Mouse (Mus musculus) left cerebral cortex, postnatal 25 days (tissue): ENCODE measurements around the gene Tspan9. TPM values are rescaled to one million over a fixed set of nuclear protein-coding genes. Genes with fewer than 3 reads are reported as not detected.

Source experiments
- DNase-seq, 2 experiments: peaks; one replicate each; pipeline ENCODE4 v3.0.0; 2022; ENCODE audit warnings: low spot score in 2 of 2, mixed read lengths in 1 of 2
- intact Hi-C: fragments of 180-260 bp; cut with DNase I; formaldehyde crosslinking; loops from one replicate; pipeline ENCODE4 v1.15.1; 2025
- total RNA-seq, 2 experiments: library from RNA; stranded (reverse); gene quantifications; 2 replicates each; pipeline ENCODE4 v1.2.3; 2021

The Tspan9 gene
- total RNA-seq, 2 experiments from 2014 or later, result 55.2 to 58.6 TPM

GRCm38 (mm10) chr6:128135006-128135405 is 8.4 kb downstream of the Tspan9 start:
- no peak for DNase-seq
- intact Hi-C loops, result no loop called here

- intact Hi-C loops, result no loop called here
- DNase-seq, result no peak
Observed at GRCm38 (mm10) chr6:128134196-128134924, 9.0 kb downstream of the Tspan9 start.

GRCm38 (mm10) chr6:128133679-128134191 is 9.7 kb downstream of the Tspan9 start:
- intact Hi-C loops, result no loop called here
- peak in 1 of 2 experiments; percentile 18 for DNase-seq

GRCm38 (mm10) chr6:128132581-128132980 is 10.8 kb downstream of the Tspan9 start:
- intact Hi-C loops, result no loop called here
- no peak for DNase-seq

GRCm38 (mm10) chr6:128131390-128131789 is 12.0 kb downstream of the Tspan9 start:
- no peak for DNase-seq
- intact Hi-C loops, result no loop called here

- no peak for DNase-seq
- intact Hi-C loops, result no loop called here
Observed at GRCm38 (mm10) chr6:128130686-128131085, 12.7 kb downstream of the Tspan9 start.

- intact Hi-C loops, result no loop called here
- no peak for DNase-seq
Observed at GRCm38 (mm10) chr6:128129382-128129781, 14.0 kb downstream of the Tspan9 start.

- intact Hi-C loops, result no loop called here
- DNase-seq, result no peak
Observed at GRCm38 (mm10) chr6:128127312-128127711, 16.1 kb downstream of the Tspan9 start.

- intact Hi-C loops, result no loop called here
- no peak for DNase-seq
Observed at GRCm38 (mm10) chr6:128126876-128127275, 16.5 kb downstream of the Tspan9 start.

GRCm38 (mm10) chr6:128125464-128125863 is 17.9 kb downstream of the Tspan9 start:
- intact Hi-C loops, result no loop called here
- no peak for DNase-seq

GRCm38 (mm10) chr6:128124222-128124971 is 19.0 kb downstream of the Tspan9 start:
- intact Hi-C loops, result no loop called here
- DNase-seq, result no peak

GRCm38 (mm10) chr6:128122127-128122526 is 21.3 kb downstream of the Tspan9 start:
- intact Hi-C loops, result no loop called here
- DNase-seq, result peak in 1 of 2 experiments; percentile 38

GRCm38 (mm10) chr6:128121691-128122090 is 21.7 kb downstream of the Tspan9 start:
- intact Hi-C loops, result no loop called here
- no peak for DNase-seq

GRCm38 (mm10) chr6:128120806-128121205 is 22.6 kb downstream of the Tspan9 start:
- intact Hi-C loops, result no loop called here
- DNase-seq, result no peak

- intact Hi-C loops, result no loop called here
- DNase-seq, result no peak
Observed at GRCm38 (mm10) chr6:128118670-128119230, 24.6 kb downstream of the Tspan9 start.

- DNase-seq, result no peak
- intact Hi-C loops, result no loop called here
Observed at GRCm38 (mm10) chr6:128116836-128117542, 26.4 kb downstream of the Tspan9 start.

GRCm38 (mm10) chr6:128116344-128116743 is 27.1 kb downstream of the Tspan9 start:
- no peak for DNase-seq
- intact Hi-C loops, result no loop called here

GRCm38 (mm10) chr6:128115121-128115520 is 28.3 kb downstream of the Tspan9 start:
- intact Hi-C loops, result no loop called here

GRCm38 (mm10) chr6:128112605-128113004 is 30.8 kb downstream of the Tspan9 start:
- intact Hi-C loops, result no loop called here
- no peak for DNase-seq

More at GRCm38 (mm10) chr6:128115121-128115520, 28.3 kb downstream of the Tspan9 start:
- no peak for DNase-seq

- intact Hi-C loops, result no loop called here
- DNase-seq, result no peak
Observed at GRCm38 (mm10) chr6:128111784-128112183, 31.6 kb downstream of the Tspan9 start.
